Mouse (Mus musculus): ENCODE data around the gene Rer1. TPM values are rescaled to one million over a fixed set of nuclear protein-coding genes. Genes with fewer than 3 reads are reported as not detected.

Gene Rer1
- 136 and 141 TPM in 2 replicates for polyA plus RNA-seq (2015; fragmentation: Nextera tagmentation; extraction: Ambion mirVana)

GRCm38 (mm10) chr4:155086108-155087024 lies at the start of gene Rer1, which contains the start of gene Morn1:
Gene Rer1 (minus strand): TSS chr4:155086382.
Gene Morn1 (plus strand): TSS chr4:155086577.
- H3K36me3 ChIP-seq, result peaks cover 18% of the 10 kb centered on the region
- H3K4me2 ChIP-seq, result peak within 1 kb of the TSS; percentile 95
- under 1% methylated on average over 81 of the region's 85 CpGs for WGBS

DNA sequence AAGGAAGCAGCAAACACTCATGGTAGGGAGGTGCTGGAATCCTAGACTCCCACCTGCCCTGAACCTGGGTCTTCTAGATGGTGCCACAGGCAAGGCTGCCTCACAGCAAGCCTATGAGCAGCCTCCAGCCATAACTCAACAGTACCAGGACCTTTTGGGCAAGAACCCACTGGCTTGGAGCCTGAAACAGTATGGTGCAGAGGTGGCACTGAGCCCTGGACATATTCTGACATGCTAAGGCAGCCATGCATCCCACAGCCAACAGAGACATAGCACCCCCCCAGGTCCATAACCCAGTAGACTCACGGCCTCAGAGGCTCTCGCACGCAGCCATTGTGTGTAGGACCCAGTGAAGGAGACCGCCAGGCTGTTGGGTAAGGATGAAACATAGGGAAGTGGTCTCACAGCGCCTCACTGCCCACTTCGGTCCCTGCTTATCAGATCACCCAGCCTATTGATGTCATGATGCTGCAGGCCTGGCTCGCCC lies 48.5 kb upstream of the Rer1 start:
- H3K27me3 ChIP-seq, result no peaks in the 10 kb centered on the region
- 85% methylated on average over 7 of the region's 7 CpGs for WGBS
- H3K4me3 ChIP-seq, result no peak overlapping the region
- no peak overlapping the region for H3K9ac ChIP-seq
- peak overlapping the region; percentile 47 for H3K27ac ChIP-seq (replicated peaks)
- ATAC-seq (ENCODE audit: low read depth), result no peak
- peaks cover 43% of the 10 kb centered on the region for H3K4me1 ChIP-seq (replicated peaks)
- H3K4me2 ChIP-seq, result no peak overlapping the region
- H3K36me3 ChIP-seq, result no peaks in the 10 kb centered on the region
- no peaks in the 10 kb centered on the region for H3K9me3 ChIP-seq

More at GRCm38 (mm10) chr4:155086108-155087024, at the start of gene Rer1, which contains the start of gene Morn1:
- H3K4me1 ChIP-seq (replicated peaks), result peaks cover 43% of the 10 kb centered on the region
- H3K9ac ChIP-seq, result peak within 1 kb of the TSS; percentile 96
- H3K9me3 ChIP-seq, result no peaks in the 10 kb centered on the region
- peak; percentile 98 for ATAC-seq (ENCODE audit: low read depth)
- no peaks in the 10 kb centered on the region for H3K27me3 ChIP-seq
- peak within 1 kb of the TSS; percentile 94 for H3K27ac ChIP-seq (replicated peaks)
- peak within 1 kb of the TSS; percentile 94 for H3K4me3 ChIP-seq

DNA sequence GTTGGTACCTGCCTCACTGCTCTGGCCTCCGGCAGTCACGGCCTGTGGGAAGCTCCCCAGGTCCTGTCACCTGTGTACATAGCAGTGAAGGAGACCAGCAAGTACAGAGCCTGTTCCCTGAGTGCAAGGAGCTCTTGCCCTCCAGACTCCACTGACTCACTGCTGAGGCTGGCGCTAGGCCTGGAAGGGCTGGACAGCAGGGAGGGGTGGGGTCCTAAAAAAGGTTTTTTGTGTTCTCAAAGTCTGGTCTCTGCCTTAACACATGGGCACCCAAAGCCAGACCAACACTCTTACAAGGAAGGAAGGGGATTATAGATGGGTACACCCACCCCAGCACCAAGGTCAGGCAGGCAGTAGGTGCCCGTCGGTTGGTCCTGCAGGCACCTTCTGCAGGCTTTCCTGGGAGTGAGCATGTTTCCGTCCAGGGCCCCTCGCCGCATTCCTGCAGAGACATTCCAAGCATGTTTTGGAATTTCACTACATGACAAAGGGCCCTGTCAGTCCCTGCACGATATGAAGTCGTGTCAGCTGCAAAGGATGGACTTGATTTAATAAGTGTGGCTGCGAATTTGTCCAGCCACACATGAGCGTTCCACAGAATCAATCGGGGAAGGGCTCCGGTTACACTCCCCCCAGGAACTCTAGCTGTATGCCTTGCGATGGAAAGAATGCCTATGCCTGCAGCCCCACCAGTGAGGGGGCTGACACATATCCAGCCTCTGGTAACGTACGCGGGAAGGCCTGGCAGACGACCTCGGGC lies 47.7 kb upstream of the Rer1 start:
- no peaks in the 10 kb centered on the region for H3K9me3 ChIP-seq
- no peak overlapping the region for H3K4me3 ChIP-seq
- no peaks in the 10 kb centered on the region for H3K36me3 ChIP-seq
- H3K4me2 ChIP-seq, result no peak overlapping the region
- H3K27me3 ChIP-seq, result no peaks in the 10 kb centered on the region
- H3K4me1 ChIP-seq (replicated peaks), result peaks cover 48% of the 10 kb centered on the region
- peak overlapping the region; percentile 49 for H3K27ac ChIP-seq (replicated peaks)
- H3K9ac ChIP-seq, result peak overlapping the region; percentile 2; the same call in 1 of the 2 replicates
- ATAC-seq (ENCODE audit: low read depth), result no peak
- 49% methylated on average over 20 of the region's 20 CpGs for WGBS

DNA sequence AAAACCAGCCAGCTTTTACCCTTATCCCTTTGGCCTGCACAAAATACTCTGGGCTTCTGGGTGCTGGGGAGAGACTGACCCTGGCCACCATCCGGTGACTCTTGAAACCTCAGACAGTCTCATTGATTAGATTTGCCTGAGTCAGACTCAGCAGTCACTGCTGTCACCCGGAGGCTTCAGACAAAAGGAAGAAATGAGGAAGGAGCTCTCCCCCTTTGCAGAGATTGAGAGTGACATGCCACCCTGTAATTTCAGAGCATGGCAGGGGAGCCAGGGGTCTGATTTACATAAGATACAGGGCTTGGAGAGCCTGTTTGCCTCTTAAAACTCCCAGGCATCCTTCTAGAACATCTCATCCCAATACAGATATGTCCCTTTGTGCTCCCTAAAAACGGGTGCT lies 47.0 kb upstream of the Rer1 start:
- Histone ChIP-seq H3K36me3 (no peaks in the 10 kb centered on the region), H3K4me2 (no peak overlapping the region), H3K4me1 (replicated peaks) (peaks cover 48% of the 10 kb centered on the region), H3K27me3 (no peaks in the 10 kb centered on the region), H3K27ac (replicated peaks) (no peak overlapping the region), H3K9me3 (no peaks in the 10 kb centered on the region), H3K4me3 (no peak overlapping the region), H3K9ac (no peak overlapping the region)
- 51% methylated on average over 3 of the region's 3 CpGs for WGBS
- no peak for ATAC-seq (ENCODE audit: low read depth)

- no peaks in the 10 kb centered on the region for H3K9me3 ChIP-seq
- 0 out of 2 replicates have a peak overlapping the region, but pooled peaks have one; percentile 33 for H3K27ac ChIP-seq (replicated peaks)
- 0 out of 2 replicates have a peak overlapping the region, but pooled peaks have one; percentile 17 for H3K9ac ChIP-seq
- H3K4me2 ChIP-seq, result no peak overlapping the region
- H3K36me3 ChIP-seq, result no peaks in the 10 kb centered on the region
- no peak overlapping the region for H3K4me3 ChIP-seq
- peaks cover 53% of the 10 kb centered on the region for H3K4me1 ChIP-seq (replicated peaks)
- 80% methylated on average over 7 of the region's 7 CpGs for WGBS
- H3K27me3 ChIP-seq, result no peaks in the 10 kb centered on the region
- ATAC-seq (ENCODE audit: low read depth), result no peak
Measured at GRCm38 (mm10) chr4:155130616-155131015, 44.4 kb upstream of the Rer1 start.

DNA sequence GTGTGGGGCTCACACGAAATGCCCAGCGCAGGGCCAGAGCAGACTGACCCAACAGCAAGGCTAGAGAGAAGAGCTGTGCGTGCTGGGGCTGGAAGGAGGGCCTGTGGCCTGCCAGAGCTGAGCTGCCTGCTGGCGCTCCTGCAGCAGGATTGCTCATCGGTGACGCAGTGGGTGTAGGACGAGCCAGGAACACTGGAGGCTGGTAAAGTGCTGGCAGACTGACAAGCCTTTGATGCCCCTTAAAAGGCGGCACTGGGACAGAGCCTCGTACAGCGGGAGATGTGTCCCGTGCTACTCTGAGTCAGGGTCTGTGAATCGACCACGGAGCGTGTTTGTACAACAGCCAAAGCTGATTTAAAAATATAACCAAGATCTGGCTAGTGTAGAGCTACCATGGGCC lies 43.8 kb upstream of the Rer1 start:
- Histone ChIP-seq H3K9me3 (no peaks in the 10 kb centered on the region), H3K36me3 (no peaks in the 10 kb centered on the region), H3K9ac (peak overlapping the region; percentile 17; the same call in 1 of the 2 replicates), H3K27ac (replicated peaks) (peak overlapping the region; percentile 33; the same call in 1 of the 2 replicates), H3K27me3 (no peaks in the 10 kb centered on the region), H3K4me3 (no peak overlapping the region), H3K4me1 (replicated peaks) (peaks cover 52% of the 10 kb centered on the region), H3K4me2 (no peak overlapping the region)
- peak; percentile 36; the same call in 1 of the 2 replicates for ATAC-seq (ENCODE audit: low read depth)
- WGBS, result 57% methylated on average over 14 of the region's 14 CpGs

DNA sequence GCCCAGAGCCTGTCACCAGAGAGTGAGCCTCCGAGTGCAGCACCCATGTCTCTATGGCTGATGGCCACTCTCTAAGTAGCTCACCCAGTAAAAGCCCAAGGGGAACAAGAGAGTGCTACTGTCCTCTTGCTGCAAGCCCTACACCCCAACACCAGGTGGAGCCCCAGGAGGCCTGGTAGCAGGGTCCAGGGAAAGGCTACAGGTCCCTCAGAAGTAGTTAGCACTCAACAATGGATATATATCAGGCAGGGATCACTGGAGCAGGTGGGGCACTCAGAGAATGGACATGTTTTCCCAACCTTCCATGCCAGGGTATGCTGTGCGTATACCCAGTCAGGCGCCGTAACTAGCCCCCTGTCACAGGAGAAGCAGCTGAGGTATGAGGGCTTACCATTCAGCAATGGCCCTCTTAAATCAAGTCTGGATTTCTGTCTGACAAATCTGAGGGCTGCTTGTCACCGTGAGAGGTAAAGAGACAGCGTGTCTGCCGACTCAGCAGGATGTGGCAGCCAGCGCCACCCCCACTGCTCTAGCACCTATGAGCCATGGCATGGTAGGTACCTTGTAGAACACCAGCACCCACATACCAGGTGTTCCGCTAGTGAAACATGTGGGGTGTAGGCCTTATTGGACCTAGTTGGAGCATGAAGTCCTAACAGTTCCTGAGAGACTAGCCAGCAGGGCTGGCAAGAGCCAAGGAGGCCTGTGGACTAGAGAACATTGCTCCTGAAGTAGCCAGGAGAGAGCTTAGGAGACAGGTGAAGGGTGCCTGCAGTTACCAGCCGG lies 43.1 kb upstream of the Rer1 start:
- no peaks in the 10 kb centered on the region for H3K9me3 ChIP-seq
- no peaks in the 10 kb centered on the region for H3K36me3 ChIP-seq
- 91% methylated on average over 10 of the region's 10 CpGs for WGBS
- H3K4me2 ChIP-seq, result no peak overlapping the region
- H3K4me1 ChIP-seq (replicated peaks), result peaks cover 52% of the 10 kb centered on the region
- peak overlapping the region; percentile 17; the same call in 1 of the 2 replicates for H3K9ac ChIP-seq
- no peak for ATAC-seq (ENCODE audit: low read depth)
- no peak overlapping the region for H3K4me3 ChIP-seq
- H3K27me3 ChIP-seq, result no peaks in the 10 kb centered on the region
- peak overlapping the region; percentile 33; the same call in 1 of the 2 replicates for H3K27ac ChIP-seq (replicated peaks)

GRCm38 (mm10) chr4:155128411-155128810 lies 42.2 kb upstream of the Rer1 start:
- no peaks in the 10 kb centered on the region for H3K9me3 ChIP-seq

DNA sequence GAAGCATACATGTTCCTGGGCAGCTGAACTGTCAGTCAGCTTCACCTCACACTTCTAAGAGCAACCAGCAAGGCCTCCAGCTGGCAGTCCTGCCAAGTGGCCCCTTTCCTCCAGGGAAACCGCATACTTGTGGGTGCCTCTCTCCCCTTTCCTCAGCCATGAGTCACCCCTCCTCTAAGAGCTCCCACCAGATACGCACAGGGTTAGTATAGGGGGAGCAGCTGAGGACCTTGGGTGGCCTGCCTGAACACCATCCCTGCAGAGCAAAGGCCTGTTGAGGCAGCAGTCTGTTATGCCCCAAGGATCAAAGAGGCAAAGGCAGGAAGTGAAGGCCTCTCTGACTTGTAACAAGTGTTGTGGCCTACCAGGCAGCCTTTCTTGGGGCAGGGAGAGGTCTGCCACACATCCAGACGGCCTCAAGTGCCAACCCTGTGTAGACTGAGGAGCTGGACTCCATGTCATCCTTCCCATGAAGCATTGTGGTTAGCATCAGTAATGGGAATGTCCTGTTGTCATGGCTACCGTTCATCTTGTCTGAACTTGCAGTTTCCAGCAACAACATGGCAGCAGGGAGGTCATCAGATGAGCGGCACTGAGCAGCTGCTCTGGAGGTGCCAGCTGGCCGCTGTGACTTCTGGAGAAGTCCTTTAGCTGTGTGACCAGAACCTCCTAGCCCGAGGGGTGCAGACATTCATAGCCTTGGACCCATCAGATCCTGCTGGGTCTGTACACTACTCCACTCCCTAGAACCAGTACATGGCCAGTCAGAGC lies 40.6 kb upstream of the Rer1 start:
- H3K27ac ChIP-seq (replicated peaks), result 0 out of 2 replicates have a peak overlapping the region, but pooled peaks have one; percentile 23
- no peak overlapping the region for H3K4me2 ChIP-seq
- no peaks in the 10 kb centered on the region for H3K27me3 ChIP-seq
- WGBS, result 66% methylated on average over 7 of the region's 7 CpGs
- ATAC-seq (ENCODE audit: low read depth), result no peak
- no peak overlapping the region for H3K4me3 ChIP-seq
- no peaks in the 10 kb centered on the region for H3K9me3 ChIP-seq
- H3K4me1 ChIP-seq (replicated peaks), result peaks cover 59% of the 10 kb centered on the region
- no peaks in the 10 kb centered on the region for H3K36me3 ChIP-seq
- H3K9ac ChIP-seq, result no peak overlapping the region

More at GRCm38 (mm10) chr4:155128411-155128810, 42.2 kb upstream of the Rer1 start:
- Histone ChIP-seq H3K4me1 (replicated peaks) (peaks cover 46% of the 10 kb centered on the region), H3K4me2 (no peak overlapping the region), H3K36me3 (no peaks in the 10 kb centered on the region), H3K27me3 (no peaks in the 10 kb centered on the region), H3K4me3 (no peak overlapping the region), H3K9ac (no peak overlapping the region), H3K27ac (replicated peaks) (no peak overlapping the region)
- WGBS, result 92% methylated on average over 15 of the region's 15 CpGs
- no peak for ATAC-seq (ENCODE audit: low read depth)

- Histone ChIP-seq H3K4me1 (replicated peaks) (peaks cover 63% of the 10 kb centered on the region), H3K27ac (replicated peaks) (no peak overlapping the region)
Measured at GRCm38 (mm10) chr4:155126194-155126593, 40.0 kb upstream of the Rer1 start.

More at GRCm38 (mm10) chr4:155126194-155126593, 40.0 kb upstream of the Rer1 start:
- no peak overlapping the region for H3K9ac ChIP-seq
- ATAC-seq (ENCODE audit: low read depth), result no peak
- no peaks in the 10 kb centered on the region for H3K27me3 ChIP-seq
- H3K9me3 ChIP-seq, result no peaks in the 10 kb centered on the region
- no peaks in the 10 kb centered on the region for H3K36me3 ChIP-seq
- no peak overlapping the region for H3K4me2 ChIP-seq
- 92% methylated on average over 5 of the region's 5 CpGs for WGBS
- no peak overlapping the region for H3K4me3 ChIP-seq
